Mouse (Mus musculus) liver, embryonic 13.5 days (tissue): Measurements from ENCODE around the gene Gm47995. TPM values are rescaled to one million over a fixed set of nuclear protein-coding genes. Genes with fewer than 3 reads are reported as not detected.
"Not testable (repeated sequence)": the region's sequence is repeated elsewhere in the genome, so short reads cannot be mapped to it uniquely, and the experiment has no call there.

Experiments
- ATAC-seq: fragments of 200-750 bp; cut with Nextera tagmentation; 2 replicates; pipeline ENCODE4 v1.8.0; 2017; ENCODE audit warnings: low read depth, mild to moderate bottlenecking, moderate number of reproducible peaks, moderate library complexity
- DNase-seq: peaks from one replicate; pipeline ENCODE4 v3.0.0; 2022
- H3K27ac ChIP-seq: fragments of 300-500 bp; sonication (generic); 2 replicates; pipeline ENCODE4 v1.5.1; 2015; ENCODE audit warnings: moderate library complexity, mild to moderate bottlenecking, inconsistent platforms
- H3K27me3 ChIP-seq: fragments of 300-500 bp; sonication (generic); 2 replicates; pipeline ENCODE4 v1.6.1; 2015; ENCODE audit warnings: mild to moderate bottlenecking, inconsistent platforms
- H3K36me3 ChIP-seq: fragments of 300-500 bp; sonication (generic); 2 replicates; pipeline ENCODE4 v1.6.1; 2015; ENCODE audit warnings: mild to moderate bottlenecking, inconsistent platforms
- H3K4me1 ChIP-seq: fragments of 300-500 bp; sonication (generic); replicated peaks from 2 replicates; pipeline ENCODE4 v1.6.1; 2015; ENCODE audit warnings: inconsistent platforms
- H3K4me2 ChIP-seq: fragments of 300-500 bp; sonication (generic); 2 replicates; pipeline ENCODE4 v1.6.1; 2015; ENCODE audit warnings: inconsistent platforms, mild to moderate bottlenecking, moderate library complexity
- H3K4me3 ChIP-seq: fragments of 300-500 bp; sonication (generic); replicated peaks from 2 replicates; pipeline ENCODE4 v1.5.1; 2015; ENCODE audit warnings: mild to moderate bottlenecking, inconsistent platforms
- H3K9ac ChIP-seq: fragments of 300-500 bp; sonication (generic); 2 replicates; pipeline ENCODE4 v1.6.1; 2015; ENCODE audit warnings: mild to moderate bottlenecking, inconsistent platforms
- H3K9me3 ChIP-seq: fragments of 300-500 bp; sonication (generic); replicated peaks from 2 replicates; pipeline ENCODE4 v1.6.1; 2016; ENCODE audit warnings: inconsistent platforms
- WGBS: fragments of 180-500 bp; shearing (Covaris S2); methylation state at CpG from one replicate; pipeline ENCODE4 v1.1.7; 2015; ENCODE audit not compliant: insufficient replicate concordance; 5-methylcytosine and 5-hydroxymethylcytosine counted together
- polyA plus RNA-seq: library from polyadenylated mRNA; unstranded; fragments of >200 nt; fragmentation: Nextera tagmentation; extraction: Ambion mirVana; gene quantifications from 2 replicates; pipeline ENCODE4 v1.2.1, GENCODE M21; 2015

Gm47995 gene
- 0.68 and 1.1 TPM in 2 replicates for polyA plus RNA-seq

DNA sequence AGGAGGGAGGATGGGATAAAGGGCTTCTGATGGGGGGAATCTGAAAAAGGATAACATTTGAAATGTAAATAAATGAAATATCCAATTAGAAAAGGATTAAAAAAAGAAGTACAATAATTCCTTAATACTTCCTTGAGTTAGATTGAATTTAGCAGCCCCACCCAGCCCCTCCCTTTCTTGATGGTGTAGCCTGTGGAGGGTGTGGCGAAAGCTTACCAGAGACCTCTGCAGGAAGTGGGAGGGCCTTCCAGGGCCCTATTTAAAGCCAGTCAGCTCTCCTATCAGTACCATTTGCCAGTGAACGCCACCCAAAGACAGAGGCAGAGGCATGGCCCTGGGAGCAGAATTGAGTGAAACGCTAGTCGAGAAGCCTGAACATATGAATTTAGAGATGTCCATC, at the start of gene Gm47995:
Gm47995 (plus strand) TSS at position 329 of the 400 bp plus-strand sequence.
- H3K4me2 ChIP-seq, H3K4me3 ChIP-seq, H3K9ac ChIP-seq, H3K9me3 ChIP-seq, H3K36me3 ChIP-seq, H3K27ac ChIP-seq, DNase-seq, H3K27me3 ChIP-seq: not testable (repeated sequence)
- 7% methylated on average over 2 of the region's 4 CpGs for WGBS
- H3K4me1 ChIP-seq = peaks cover 17% of the 10 kb centered on the region
- ATAC-seq = peak; percentile 69

DNA sequence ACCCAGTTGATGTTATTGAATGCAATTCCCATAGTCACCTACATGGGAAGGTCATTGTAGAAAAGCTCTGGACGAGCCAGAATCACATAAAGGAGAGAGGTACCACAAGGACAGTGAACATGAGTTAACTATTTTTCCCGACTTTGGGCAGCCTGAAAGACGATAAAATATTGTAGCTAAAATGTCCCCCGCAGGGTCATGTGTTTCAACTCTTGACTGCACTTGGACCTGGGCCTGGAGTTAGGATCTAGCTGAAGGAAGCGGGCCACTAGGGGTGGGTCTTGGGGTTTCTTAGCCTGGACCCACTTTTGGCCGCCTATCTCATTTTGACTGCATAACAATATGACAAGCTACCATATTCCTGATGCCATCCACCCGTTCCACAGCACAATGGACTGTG, 48.0 kb upstream of the Gm47995 start:
- Histone ChIP-seq H3K36me3 (no peaks in the 10 kb centered on the region), H3K4me3 (no peak overlapping the region), H3K27me3 (peaks cover 6% of the 10 kb centered on the region; the same call in 1 of the 2 replicates), H3K9me3 (no peaks in the 10 kb centered on the region), H3K9ac (no peak overlapping the region), H3K4me1 (no peaks in the 10 kb centered on the region; the same call in 1 of the 2 replicates), H3K4me2 (no peak overlapping the region), H3K27ac (no peak overlapping the region)
- DNase-seq (no peak), ATAC-seq (no peak)
- WGBS = 70% methylated on average over 7 of the region's 7 CpGs

DNA sequence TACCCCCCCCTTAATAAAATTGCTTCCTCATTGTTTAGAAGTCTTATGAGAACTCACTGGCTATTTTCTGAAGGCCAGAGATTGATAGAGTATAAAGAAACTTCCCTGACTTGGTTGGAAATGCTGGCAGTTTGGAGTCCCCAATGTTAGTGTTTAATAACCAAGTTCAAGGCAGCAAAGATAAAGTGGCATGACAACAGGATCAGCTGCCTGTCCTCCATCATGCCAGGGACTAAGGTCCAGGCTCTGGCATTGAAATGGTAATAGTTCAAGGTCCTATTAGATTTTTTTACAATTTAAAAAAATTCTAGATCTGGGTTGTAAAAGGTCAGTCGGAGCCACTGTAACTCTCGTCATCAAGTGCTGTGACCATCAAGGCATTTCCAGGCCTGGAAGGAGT, 47.2 kb upstream of the Gm47995 start:
- Histone ChIP-seq H3K36me3 (no peaks in the 10 kb centered on the region), H3K4me2 (no peak overlapping the region), H3K4me3 (no peak overlapping the region), H3K27me3 (peaks cover 6% of the 10 kb centered on the region; the same call in 1 of the 2 replicates), H3K4me1 (no peaks in the 10 kb centered on the region; the same call in 1 of the 2 replicates), H3K9me3 (no peaks in the 10 kb centered on the region), H3K27ac (no peak overlapping the region), H3K9ac (no peak overlapping the region)
- DNase-seq (no peak), ATAC-seq (no peak)
- 53% methylated on average over 2 of the region's 2 CpGs for WGBS

DNA sequence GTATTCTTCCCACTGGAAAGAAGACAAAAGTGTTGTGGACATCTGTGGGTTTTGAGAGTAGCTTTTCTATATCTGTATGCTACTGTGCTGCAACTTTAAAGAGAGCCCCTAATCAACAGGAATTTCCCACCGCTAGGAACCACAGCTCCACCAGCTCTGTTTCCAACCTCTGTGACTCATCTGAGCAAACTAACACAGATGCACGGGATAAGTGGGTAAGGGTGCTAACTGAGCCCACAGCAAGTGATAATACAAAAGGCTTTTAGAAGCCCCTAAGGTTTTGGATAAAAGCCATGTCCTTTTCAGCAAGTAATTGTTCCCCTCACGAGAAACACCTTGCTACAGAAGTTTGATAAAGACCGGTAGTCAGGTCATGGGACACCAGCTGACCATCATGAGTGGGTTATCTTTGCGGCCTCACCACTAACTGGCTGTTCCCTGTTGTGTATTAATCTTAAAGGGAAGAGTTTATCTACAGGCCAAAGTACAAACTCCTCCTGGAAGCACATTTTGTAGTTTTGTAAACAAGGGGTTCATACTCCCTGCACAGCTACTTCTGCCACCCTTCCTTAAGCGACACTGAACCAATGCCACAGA, 45.1 kb upstream of the Gm47995 start:
- H3K27ac ChIP-seq = no peak overlapping the region
- no peak for ATAC-seq

DNA sequence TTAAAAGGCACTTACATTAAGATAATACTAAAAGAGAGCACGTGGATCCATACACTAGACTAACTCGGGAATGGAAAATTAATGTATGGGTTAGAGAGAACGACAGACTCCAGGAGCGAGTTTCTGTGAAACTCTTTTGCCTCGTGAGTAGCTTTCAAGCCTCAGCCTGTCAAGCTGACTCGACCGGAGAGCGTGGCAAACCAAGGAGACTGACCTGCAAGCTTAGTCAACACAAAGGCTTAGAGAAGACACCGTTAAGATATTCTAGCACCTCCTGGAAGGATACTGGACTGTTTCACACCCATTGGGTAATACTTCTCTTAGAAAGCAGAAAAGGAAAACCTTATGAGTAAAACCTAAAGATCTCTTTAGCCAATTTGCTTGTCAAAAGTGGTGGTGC, 44.1 kb upstream of the Gm47995 start:
- WGBS = 83% methylated on average over 9 of the region's 9 CpGs
- ATAC-seq = not testable (repeated sequence)

More for the DNA sequence above, 45.1 kb upstream of the Gm47995 start:
- H3K27me3 ChIP-seq = 0 out of 2 replicates have a peak, but pooled peaks cover 1% of the 10 kb centered on the region
- no peak overlapping the region for H3K4me2 ChIP-seq
- H3K4me3 ChIP-seq = no peak overlapping the region
- H3K9ac ChIP-seq = no peak overlapping the region
- WGBS = 59% methylated on average over 6 of the region's 6 CpGs
- no peaks in the 10 kb centered on the region for H3K9me3 ChIP-seq
- H3K36me3 ChIP-seq = no peaks in the 10 kb centered on the region
- peaks cover 12% of the 10 kb centered on the region for H3K4me1 ChIP-seq
- DNase-seq = no peak

DNA sequence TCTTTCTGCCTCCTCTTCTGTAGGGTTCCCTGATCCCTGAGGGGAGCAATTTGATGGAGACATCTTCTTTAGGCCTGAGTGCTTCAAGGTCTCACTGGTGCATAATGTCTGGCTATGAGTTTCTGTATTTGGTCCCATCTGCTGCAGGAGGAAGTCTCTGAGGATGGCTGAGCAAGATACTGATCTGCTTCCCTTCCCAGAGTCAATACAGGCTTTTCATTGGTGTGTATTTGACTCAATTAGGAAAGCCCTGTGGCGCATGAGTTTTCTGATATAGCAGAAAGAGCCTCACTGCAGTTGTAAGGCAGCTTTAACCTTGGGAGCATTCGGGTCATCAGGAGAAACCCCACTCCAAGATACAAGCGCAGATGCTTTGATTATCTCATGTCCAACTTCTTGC, 42.1 kb upstream of the Gm47995 start:
- ATAC-seq = no peak
- no peaks in the 10 kb centered on the region for H3K27me3 ChIP-seq
- WGBS = 73% methylated on average over 3 of the region's 3 CpGs

More for the DNA sequence above, 44.1 kb upstream of the Gm47995 start:
- not testable (repeated sequence) for H3K36me3 ChIP-seq, DNase-seq, H3K4me2 ChIP-seq, H3K9me3 ChIP-seq, H3K4me3 ChIP-seq, H3K9ac ChIP-seq, H3K27ac ChIP-seq, H3K27me3 ChIP-seq
- H3K4me1 ChIP-seq = peaks cover 12% of the 10 kb centered on the region

DNA sequence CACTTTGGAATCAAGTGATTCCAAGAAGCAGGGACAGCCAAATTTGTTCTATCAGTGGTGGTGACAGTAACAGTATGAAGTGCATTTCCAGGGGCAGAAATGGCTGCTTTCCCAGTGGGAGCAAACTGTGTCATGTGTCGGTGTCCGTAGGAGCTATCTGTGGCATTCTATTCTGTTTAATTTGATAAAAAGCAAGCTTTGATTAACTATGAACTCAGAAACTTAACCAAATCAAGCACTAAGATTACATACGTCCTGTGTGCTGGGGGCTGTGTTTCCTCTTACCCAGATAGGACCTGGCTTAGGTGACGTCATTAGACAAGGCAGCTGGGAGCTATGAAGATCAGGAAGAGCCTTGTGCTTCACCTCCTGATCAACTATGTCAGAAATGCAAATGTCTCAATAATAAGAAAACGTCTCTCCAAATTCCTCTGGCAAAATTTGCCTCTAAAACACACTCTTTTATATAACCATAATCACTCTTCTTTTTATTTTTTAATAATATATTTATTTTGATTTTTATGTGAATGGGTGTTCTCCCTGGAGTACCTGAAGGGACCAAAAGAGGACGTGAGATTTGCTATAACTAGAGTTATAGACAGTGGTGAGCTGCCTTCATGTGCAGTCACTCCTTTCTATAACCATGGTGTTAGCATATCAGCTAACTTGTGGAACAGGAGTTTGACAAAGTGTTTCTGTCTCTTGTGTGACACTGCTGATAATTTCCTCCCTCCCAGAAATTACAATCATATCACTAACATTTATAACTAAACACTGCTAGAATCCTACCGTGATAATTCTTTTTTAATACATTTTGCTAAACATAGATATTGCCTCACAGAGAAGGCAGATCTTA, 41.2 kb upstream of the Gm47995 start:
- DNase-seq (no peak), ATAC-seq (peak; percentile 63; the same call in 1 of the 2 replicates)
- Histone ChIP-seq H3K27ac (no peak overlapping the region), H3K4me3 (no peak overlapping the region), H3K27me3 (no peaks in the 10 kb centered on the region), H3K4me2 (no peak overlapping the region), H3K36me3 (no peaks in the 10 kb centered on the region), H3K4me1 (peaks cover 12% of the 10 kb centered on the region), H3K9ac (no peak overlapping the region), H3K9me3 (no peaks in the 10 kb centered on the region)
- 33% methylated on average over 7 of the region's 7 CpGs for WGBS

More for the DNA sequence above, 42.1 kb upstream of the Gm47995 start:
- no peaks in the 10 kb centered on the region for H3K36me3 ChIP-seq
- H3K27ac ChIP-seq = no peak overlapping the region
- H3K9me3 ChIP-seq = no peaks in the 10 kb centered on the region
- DNase-seq = no peak
- H3K9ac ChIP-seq = no peak overlapping the region
- peaks cover 12% of the 10 kb centered on the region for H3K4me1 ChIP-seq
- no peak overlapping the region for H3K4me2 ChIP-seq
- H3K4me3 ChIP-seq = no peak overlapping the region

DNA sequence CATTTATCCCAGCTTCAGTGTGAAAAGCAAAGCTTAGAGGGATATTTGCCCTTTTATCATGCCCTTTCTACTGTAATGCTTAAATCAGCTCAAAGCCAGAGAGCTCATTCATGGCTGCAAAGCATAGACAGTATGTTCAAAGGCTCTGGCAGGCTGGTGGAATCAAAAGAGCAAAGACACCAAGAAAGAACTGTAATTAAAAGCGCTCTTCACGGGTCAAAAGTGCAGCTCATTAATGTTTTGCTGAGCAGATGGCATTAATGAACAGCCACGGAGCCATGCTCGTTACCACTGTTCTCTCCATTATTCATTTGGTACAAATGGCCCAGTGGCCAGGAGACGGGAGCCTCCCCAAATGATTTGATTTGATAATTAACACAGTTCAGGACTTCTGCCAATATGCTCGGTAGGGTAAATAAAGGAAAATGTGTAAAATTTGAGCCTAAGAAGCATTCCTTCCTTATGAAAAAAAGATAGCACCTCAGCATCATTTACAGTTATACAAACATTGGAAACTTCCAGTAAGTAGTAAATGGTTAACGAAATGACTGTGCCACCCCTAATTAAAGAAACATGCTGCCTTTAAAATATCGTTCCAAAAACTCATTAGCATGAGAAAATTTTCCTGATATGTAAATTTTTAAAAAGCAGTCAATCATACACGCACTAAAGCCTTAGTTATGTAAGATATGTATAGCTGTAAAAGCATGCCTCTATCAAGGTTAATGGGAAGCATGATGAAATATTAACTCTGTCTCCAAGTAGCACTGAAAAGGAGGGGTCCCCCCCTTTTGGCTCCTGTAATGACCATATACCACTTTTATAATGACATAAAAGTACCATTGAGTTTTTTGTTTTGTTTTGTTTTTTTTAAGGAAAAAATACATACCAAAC, 40.0 kb upstream of the Gm47995 start:
- ATAC-seq (no peak), DNase-seq (no peak)
- Histone ChIP-seq H3K27me3 (no peaks in the 10 kb centered on the region), H3K4me1 (peaks cover 12% of the 10 kb centered on the region), H3K9me3 (no peaks in the 10 kb centered on the region), H3K4me2 (no peak overlapping the region), H3K36me3 (no peaks in the 10 kb centered on the region), H3K27ac (no peak overlapping the region), H3K4me3 (no peak overlapping the region), H3K9ac (no peak overlapping the region)
- 73% methylated on average over 9 of the region's 9 CpGs for WGBS

DNA sequence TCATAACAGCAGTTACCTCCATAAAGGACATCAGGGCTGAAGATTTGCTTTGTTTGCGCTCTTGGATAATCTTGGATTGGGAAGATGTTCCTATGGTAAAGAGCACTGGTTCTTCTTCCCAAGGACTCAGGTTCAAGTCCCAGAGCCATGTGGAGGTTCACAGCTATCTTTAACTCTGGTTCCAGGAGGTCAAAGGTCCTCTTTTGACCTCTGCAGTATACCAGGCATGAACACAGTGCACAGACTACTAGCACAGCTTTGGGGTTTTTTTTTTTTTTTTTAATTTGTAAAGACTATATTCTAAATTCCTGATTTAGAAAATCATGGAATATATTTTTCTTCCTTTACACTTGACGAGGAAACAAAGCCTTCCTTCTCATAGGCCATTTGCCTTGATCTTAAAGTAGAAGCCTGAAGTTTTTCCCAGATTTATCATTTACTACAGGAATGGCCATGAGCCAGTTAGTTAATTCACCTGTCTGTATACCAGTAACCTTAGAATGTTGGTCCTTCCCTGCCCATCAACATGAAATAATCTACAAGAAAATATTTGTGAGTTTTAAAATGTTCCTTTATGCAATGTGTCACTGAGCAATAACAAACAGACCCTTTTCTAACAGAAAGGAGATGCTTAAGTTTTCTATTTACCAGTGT, 39.3 kb upstream of the Gm47995 start:
- Histone ChIP-seq H3K27ac (no peak overlapping the region), H3K4me1 (peaks cover 12% of the 10 kb centered on the region), H3K4me3 (no peak overlapping the region), H3K27me3 (no peaks in the 10 kb centered on the region), H3K9me3 (no peaks in the 10 kb centered on the region), H3K4me2 (no peak overlapping the region), H3K36me3 (no peaks in the 10 kb centered on the region), H3K9ac (no peak overlapping the region)
- peak; percentile 50; the same call in 1 of the 2 replicates for ATAC-seq
- DNase-seq = no peak
- WGBS = 67% methylated on average over 2 of the region's 2 CpGs

DNA sequence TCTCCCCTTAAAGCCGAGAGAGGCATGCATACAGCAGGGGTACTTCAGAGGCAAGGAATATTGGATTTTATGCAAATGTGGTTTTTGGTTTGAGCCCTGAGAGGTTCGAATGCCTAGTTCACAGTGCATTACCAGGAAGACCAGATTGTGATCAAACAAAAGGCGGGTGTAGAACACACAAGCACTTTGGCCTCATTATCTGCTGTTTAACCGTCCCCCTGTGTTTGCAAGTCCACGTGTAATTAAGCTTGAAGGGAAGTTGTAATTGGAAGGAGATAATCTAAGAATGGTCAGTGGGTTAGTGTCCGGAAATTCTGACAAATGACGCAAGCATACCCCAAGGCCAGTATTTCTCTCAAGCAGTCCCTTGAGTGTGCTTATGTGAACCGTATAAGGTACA, 32.2 kb upstream of the Gm47995 start:
- no peaks in the 10 kb centered on the region for H3K36me3 ChIP-seq
- H3K4me3 ChIP-seq = no peak overlapping the region
- H3K9me3 ChIP-seq = no peaks in the 10 kb centered on the region
- H3K27ac ChIP-seq = peak overlapping the region; percentile 56
- ATAC-seq (peak; percentile 41; the same call in 1 of the 2 replicates), DNase-seq (no peak)
- no peak overlapping the region; the same call in 1 of the 2 replicates for H3K9ac ChIP-seq
- H3K4me2 ChIP-seq = no peak overlapping the region
- 17% methylated on average over 8 of the region's 8 CpGs for WGBS
- H3K4me1 ChIP-seq = peaks cover 35% of the 10 kb centered on the region
- H3K27me3 ChIP-seq = no peaks in the 10 kb centered on the region
